Mouse (Mus musculus) E14TG2a.4 (cell line): ENCODE data around the gene Xxylt1.

Experiments used
- CTCF ChIP-seq: conservative IDR thresholded peaks from 2 replicates; pipeline ENCODE4 v1.5.1; 2014; ENCODE audit warnings: low read length
- NANOG ChIP-seq: IDR thresholded peaks from 2 replicates; pipeline ENCODE4 v1.6.1; 2014; ENCODE audit warnings: borderline replicate concordance, low read length, mixed read lengths

DNA sequence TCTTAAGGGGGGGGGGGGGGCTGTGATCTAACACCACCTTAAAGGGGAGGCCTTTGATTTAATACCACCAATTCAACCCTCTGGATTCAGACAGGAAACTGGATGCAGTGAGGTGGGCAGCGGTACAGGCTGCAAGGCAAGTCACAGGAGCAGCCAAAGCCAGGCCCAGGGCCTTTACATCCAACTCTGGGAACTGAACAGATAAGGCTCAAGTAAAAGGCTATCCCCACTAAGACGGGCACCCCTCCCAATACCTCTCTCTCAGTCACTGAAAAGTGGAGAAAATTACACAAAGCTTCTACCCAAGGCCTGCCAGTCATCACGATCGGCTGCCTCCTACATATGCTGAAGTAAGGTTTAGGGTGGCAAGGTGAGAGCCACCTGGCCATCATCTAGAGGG lies 21.5 kb downstream of the Xxylt1 start:
- TF ChIP-seq CTCF: no peak
- no peak for TF ChIP-seq NANOG
